Mouse (Mus musculus) left cerebral cortex, postnatal 14 days (tissue): ENCODE measurements at regions not wholly inside any gene's neighbourhood (a gene's known extent, or its start where the extent isn't known, plus 50 kb on each side); places are given as distances from the start of the nearest gene placed in this dataset.
A peak's percentile ranks its signal among the peaks of the same experiment; 100 is the strongest.

Experiments used
- DNase-seq, 2 experiments: peaks; one replicate each; pipeline ENCODE4 v3.0.0; 2021 to 2022; ENCODE audit warnings: low spot score in 2 of 2, mixed read lengths in 1 of 2
- intact Hi-C: fragments of 180-260 bp; cut with DNase I; formaldehyde crosslinking; loops from one replicate; pipeline ENCODE4 v1.15.1; 2025

DNA sequence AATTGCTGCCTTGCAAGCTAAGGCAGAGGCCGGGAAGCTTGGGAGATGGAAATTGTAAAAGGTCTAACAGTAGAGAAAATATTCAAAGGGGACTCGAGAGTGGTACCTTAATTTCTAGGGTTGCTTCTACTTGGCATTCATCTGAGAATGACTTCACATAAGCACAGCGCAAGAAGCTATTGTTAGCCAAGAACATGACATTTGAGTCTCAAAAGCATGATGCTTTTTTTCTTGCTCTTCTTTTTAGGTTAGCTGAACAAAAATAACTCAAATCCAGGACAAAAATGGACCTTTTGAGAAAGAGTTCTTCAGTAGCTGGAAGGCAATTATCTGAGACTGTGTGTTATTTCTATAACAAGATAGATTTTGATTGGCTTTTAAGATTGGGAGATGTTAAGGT lies 1042.0 kb upstream of the Cited2 start:
- DNase-seq, result peak in 1 of 2 experiments; percentile 5

DNA sequence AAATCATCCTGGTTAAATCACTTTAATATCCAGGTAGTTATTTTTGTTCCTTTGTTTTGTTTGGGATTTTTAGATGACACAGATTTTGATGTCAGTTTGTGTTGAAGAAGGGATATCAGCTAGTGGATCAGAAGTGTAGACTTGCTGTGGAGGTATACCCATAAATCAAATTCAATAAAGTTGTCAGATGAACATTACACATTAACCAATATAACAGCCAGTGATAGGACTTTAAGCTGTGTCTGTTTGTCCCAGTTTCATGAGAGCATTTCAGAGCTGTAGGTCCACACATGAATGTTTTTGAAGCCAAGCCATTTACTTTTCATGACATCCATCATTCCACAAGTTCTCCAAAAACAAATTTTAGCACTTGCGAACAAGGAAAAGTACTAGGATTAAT lies 1037.7 kb upstream of the Cited2 start:
- intact Hi-C loops, result no loop called here
- DNase-seq, result no peak

More for the DNA sequence above, 1042.0 kb upstream of the Cited2 start:
- intact Hi-C loops, result no loop called here

DNA sequence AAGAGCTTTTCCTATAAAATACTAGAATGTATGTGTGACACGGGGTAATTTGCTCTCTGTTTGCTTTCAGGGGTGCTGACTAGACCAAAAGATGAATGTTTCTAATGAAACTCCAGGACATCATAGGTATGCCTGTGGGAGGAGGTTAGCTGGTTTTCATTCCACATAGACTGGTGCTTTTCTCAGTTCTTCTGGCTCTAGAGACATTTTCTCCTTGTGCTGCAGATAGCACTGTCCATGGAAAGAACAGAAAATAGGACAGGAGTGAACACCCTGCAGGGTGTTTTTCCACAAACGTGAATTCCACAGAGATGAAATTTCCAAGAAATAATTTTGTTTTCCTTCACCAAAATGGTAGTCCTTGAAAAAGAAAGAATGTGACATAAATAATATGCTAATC lies 1016.0 kb upstream of the Cited2 start:
- no peak for DNase-seq
- intact Hi-C loops, result no loop called here

DNA sequence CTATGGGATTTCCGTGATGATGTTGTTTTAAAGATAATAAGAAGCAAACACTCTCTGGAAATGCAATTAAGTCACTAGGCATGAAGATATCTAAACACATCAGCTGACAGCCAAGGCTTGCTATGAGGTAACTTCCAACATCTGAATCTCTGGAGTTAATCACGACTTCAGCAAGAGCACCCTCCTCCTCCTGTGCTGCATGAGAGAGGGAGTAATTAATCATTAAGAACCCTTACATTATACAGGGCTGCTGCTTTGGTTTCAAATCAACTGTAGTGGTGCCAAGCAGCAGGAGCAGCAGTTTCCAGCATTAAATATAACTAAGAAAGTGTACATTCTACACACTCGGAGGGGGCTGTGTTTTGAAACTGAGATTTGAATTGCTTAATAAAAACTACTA lies 1009.9 kb upstream of the Cited2 start:
- intact Hi-C loops, result no loop called here
- no peak for DNase-seq

DNA sequence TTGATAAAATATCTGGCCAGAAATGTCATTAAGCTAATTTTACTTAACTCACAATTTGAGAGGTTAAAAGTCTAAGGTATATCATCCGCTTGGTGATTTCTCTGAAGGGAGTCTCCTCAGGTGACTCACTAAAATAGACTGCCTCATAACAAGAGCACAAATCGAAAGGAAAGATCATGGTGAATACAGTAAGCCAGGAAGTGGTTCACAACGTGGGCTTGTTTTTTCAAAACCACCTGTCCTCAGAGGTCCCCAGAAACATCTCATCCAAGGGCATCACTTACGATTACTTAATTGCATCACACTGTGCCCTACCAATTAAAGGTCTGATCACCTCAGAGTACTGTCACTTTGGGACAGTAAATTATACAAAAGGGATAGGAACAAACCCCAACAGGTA lies 1009.0 kb upstream of the Cited2 start:
- intact Hi-C loops, result no loop called here
- no peak for DNase-seq

DNA sequence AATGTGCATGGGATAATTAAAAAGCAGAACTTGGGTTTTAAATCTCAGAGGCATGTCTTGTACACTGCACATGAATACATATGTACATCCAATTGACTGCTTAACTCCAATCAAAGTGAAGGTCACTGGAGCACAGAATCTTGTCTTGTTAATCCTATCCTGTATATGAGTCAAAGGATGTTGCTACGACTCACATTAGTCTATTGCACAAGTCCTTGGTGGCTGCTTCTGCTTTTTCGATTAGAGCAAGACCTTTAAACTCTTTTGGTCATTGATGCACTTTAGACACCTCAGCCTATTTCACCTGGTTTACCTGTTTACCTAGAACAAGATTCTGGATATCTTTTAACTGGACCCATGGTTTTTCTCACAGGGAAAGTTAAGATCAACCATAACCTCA lies 1008.5 kb upstream of the Cited2 start:
- no peak for DNase-seq
- intact Hi-C loops, result no loop called here

DNA sequence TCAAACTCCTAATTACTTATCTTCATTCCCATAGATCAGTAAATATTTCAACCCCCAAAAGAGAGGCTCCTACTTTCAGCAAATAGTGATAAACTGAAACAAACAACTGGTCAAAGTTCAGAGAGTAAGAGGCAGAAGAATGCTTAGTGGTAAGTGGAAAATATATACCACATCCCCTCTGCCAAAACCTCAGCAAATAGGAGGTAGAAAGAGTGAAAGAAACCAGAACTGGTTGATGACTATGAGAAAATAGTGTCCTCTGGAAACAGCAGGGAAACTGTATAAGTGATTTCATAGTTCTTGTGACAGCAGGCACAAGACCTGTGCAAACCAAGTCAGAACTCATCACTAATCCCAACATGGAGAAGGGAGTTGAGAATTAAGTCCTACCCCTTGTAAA lies 980.8 kb upstream of the Cited2 start:
- intact Hi-C loops, result no loop called here

DNA sequence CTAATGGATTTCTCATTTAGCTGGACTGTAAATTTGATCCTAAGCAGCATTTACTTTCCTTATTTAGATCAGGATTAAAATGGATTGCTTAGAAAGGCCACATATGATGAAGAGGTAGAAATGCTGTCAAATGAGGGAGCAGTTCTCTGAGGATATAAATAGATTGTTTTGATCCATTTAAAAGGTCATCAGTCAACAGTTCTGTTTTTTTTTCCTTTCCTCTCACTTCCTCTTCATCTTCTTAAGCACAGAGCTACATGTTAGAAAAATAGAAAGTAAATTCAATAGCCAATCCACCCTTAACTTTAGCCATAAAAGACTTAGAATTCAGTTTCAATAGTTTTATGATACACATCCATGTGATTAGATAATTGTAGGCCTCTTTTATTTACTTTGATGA lies 971.5 kb upstream of the Cited2 start:
- no peak for DNase-seq
- intact Hi-C loops, result no loop called here

More for the DNA sequence above, 980.8 kb upstream of the Cited2 start:
- no peak for DNase-seq

DNA sequence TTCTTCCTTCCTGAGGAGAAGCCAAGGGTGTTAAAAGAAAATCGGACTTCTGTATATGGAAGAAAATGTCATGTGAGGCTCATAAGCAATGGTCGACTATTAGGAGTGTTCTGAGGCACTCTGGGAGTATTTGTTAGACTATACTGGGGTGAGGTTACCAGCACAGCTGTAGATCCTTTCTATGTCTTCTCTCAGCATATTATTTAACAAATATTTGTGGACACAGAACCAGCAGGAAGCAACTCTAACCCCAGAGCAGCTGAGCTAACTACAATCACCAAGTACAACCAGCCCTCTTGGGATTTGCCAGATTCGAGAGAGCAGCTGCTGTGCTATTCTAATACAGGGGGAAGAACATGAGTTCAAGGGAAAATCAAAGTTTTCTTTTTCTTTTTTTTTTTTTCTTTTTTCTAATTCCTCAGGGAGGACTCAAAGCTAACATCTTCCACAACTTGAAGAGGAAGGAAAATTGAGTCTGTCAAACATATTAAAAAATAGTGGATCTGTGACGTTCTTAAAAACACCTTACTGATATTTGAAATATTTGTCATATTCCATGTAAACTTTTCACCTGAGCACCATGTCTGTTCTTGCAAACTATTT lies 933.3 kb upstream of the Cited2 start:
- intact Hi-C loops, result no loop called here
- peak in 1 of 2 experiments; percentile 1 for DNase-seq

DNA sequence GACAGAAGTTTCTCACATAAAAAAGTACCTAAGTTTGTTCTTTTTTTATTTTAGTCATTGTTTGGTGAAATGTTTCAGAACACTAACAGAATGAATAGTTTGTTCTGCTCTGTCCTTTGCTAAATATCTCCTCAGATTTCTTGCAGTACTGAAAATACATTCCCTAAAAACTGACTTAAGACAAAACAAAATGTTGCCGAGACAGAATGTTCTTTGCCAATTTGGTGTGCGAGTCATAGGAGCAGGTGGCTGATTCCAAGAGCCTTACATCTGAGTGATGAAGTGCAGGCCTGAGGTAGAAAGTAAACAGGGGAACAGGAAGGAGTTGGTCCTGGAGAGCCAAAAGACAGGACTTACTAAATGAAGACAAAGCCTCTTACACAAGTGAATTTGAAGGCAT lies 919.0 kb upstream of the Cited2 start:
- DNase-seq, result no peak
- intact Hi-C loops, result no loop called here

DNA sequence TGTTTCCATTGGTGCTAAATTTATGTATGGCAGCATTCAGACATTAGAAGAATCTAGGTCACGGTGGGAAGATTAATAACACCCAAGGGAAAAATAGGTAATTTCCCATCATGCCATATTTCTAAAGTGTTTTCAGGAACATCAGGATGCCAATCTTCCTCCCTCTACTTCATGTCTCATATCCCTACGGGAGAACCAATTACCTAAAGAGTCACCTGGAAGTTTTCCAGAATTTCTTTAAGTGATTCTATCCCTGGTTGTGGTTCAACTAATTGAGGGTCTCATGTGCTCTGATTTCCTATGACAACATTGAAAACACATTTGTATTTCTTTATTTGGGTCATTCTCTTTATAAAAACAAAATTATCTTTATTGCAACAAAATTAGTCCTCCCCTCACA lies 912.3 kb upstream of the Cited2 start:
- intact Hi-C loops, result no loop called here
- DNase-seq, result no peak

DNA sequence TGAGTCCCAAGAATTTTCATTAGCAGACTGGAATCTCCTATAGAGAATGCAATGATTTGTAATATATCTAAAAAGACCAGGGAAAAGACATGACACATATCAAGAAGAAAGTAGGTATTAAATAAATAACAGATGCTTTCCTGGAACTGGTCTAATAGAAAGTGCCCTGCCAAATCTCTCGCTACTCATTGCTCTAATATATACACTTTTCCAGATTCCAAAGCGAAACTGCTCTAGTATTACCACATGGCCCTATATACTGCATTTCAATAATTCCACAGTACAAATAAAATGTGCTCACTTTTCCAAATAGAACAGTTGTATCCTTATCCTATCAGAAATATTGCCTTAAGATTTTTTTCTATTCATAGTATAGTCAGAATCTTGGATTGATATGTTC lies 909.0 kb upstream of the Cited2 start:
- intact Hi-C loops, result no loop called here
- DNase-seq, result no peak

DNA sequence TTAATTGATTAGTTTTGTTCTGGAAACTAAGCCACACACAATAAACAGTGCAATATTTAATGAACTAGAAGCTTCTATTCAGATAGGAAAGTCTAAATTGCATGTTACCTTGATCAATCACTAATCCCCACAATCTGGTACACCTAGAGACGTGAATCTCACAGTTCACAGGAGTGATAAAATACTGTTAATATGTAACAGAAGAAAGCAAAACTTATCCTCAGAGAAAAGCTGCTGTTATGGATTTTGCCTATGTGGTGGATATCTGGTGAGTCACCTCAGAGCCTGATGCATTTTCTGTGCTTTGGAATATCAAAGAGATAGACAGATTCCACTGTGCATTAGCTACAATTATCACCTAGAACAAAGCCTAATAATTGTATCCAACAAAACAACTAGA lies 861.5 kb upstream of the Cited2 start:
- intact Hi-C loops, result no loop called here
- DNase-seq, result no peak

DNA sequence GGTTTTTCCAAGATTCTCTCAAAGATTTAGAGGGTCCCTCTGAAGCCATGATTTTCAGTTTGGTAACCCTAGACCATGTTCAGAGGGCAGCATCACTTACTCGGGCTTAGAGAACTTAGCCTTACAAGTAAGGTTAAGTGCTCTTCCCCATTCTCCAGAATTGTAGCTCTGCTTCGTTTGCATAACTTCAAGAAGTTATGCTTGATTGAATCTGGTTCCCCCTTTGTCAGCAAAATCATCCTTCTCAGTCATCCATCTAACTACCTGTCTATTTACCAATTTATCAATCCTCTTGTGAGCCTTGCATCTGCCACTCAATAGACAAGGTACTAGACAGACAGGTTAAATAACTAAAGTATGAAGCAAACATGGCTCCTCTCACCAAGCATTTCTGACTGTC lies 856.1 kb upstream of the Cited2 start:
- DNase-seq, result no peak
- intact Hi-C loops, result no loop called here

DNA sequence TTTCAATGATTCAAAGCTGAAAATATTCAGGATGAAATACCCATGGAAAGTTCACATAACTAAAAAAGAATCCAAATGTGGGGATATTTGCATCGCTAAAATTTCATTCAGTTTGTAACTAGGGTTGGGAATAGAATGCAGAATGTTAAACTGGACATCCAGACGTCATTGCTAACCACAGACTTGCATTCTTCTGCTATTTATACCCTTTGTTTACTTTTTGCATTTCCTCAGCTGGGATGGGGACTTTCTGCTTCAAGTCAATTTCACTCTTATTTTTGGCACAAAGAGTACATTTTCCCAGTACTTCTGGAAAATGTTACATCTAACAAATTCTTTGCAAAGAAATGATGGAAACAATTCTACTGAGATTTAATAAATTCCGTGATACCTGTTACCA lies 848.9 kb upstream of the Cited2 start:
- DNase-seq, result no peak
- intact Hi-C loops, result no loop called here

DNA sequence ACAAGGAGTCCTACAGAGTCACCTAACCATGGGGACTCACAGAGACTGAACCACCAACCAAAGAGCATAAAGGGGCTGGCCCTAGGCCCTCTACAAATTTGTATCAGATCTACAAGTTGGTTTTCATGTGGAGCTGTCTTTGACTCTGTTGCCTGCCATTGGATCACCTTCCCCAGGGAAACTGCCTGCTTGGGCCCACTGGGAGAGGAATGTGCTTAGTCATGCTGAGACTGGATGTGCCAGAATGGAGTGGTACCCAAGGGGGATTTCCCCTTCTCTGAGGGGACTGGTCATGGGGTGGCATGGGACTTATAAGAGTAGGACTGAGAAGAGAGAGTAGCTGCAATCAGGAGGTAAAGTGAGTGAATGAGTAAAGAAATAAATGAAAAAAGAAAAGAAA lies 844.8 kb upstream of the Cited2 start:
- intact Hi-C loops, result no loop called here
- DNase-seq, result no peak

DNA sequence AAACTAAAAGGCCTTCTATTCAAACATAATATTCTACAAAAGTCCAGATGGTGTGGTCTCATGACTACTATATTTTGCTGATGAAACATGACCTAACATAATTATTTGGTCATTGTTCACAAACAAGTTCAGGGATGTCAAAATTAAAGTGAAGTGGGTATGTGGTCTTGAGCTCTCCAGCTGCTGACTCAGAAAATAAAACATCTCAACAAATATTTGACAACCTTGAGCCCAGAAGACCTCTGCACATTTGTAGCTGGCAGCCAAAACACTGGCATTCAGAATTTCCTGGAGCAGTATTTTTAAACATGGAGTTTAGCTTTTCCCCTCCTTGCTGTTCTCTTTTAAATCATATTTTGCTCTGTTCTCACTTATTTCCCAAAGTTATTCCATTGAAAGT lies 829.7 kb upstream of the Cited2 start:
- intact Hi-C loops, result no loop called here
- no peak for DNase-seq

DNA sequence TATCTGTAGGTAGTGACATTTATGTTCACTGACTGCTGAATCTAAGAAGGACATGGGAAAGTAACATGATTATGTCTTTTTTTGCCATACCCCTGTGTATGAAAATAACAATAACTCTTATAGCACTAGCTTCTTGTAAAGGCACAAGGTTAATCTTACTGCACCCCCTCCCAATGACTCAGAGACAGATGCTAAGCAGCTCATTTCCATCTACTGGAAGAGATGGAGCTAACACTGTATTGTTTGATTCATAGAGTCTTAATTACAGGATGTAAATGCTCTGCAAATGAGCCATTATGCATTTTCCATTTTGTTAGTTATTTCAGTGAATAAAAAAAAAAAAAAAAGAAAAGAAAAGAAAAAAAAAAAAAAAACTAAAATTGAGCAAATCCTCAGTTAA lies 827.7 kb upstream of the Cited2 start:
- no peak for DNase-seq
- intact Hi-C loops, result no loop called here

DNA sequence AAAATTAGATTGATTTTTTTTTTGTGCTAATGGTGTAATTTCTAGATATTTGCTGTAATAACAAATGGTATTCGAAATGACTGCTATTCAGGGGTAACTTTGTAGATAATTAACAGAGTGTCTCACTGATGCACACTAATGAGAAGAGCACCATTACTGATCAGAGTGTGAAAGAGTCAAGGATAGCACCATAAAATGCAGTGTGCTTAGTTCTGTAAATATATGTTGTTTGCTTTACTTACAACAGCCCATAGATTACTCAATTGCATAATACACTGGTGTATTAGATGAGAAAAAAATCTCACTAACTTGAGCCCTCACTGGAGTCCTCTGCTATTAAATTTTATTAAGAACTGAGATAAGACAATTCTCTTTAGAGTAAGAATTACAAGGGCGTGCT lies 800.1 kb upstream of the Cited2 start:
- no peak for DNase-seq
- intact Hi-C loops, result no loop called here

DNA sequence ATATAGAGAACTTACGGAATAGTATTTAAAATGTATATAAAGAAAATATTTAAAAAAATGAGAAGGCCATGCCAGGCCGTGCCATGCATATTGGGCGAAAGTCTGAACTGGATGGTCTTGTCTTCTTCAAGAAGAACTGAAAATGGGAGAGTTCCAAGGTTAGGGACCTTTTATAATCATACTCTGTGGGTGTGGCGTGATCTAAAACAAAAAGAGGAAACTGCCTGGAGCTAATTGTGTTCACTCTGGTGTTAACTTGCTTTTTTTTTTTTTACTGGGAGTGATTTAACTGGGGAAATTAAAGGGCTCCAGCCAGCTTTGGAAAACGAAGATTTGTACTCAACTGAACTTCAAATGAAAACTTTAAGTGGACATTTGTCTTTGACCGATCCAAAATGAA lies 799.2 kb upstream of the Cited2 start:
- intact Hi-C loops, result no loop called here
- no peak for DNase-seq

DNA sequence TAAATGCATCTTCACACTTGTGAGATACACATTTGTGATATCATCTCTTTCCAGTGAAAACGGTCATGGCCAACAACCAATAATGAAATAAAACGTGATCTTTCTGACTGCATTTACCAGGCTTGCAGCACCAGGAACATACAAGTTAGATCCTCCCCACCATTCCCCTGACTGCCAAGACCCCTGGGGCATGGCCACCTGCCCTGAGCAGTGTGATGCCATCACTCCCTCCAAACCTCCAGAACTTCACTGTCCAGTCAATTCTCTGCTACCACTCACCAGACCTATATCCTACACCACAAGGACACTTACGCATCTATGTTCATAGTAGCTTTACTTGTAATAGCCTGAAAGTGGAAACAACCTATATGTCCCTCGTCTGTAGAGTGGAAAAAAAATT lies 785.3 kb upstream of the Cited2 start:
- no peak for DNase-seq
- intact Hi-C loops, result no loop called here

DNA sequence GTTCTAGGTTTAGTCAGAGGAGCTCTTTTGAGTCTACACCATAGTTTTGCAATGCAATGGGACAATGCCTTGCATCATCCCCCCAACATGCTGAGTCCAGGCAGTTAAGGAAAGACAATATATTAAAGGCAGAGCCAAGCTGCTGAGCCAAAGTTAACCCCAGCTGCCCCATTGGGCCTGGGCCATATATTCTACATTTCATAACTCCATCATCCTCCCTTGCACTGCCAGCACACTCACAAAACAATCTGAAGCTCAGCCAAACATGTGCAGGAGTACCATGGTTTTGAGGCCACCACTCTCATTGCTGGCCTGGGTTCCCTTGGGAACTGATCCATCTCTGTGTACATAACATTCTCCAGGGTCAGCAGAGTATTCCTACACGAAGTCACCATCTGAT lies 771.4 kb upstream of the Cited2 start:
- intact Hi-C loops, result no loop called here
- DNase-seq, result no peak
